Mouse (Mus musculus): ENCODE results near the gene Stambpl1.

Gene Stambpl1

DNA sequence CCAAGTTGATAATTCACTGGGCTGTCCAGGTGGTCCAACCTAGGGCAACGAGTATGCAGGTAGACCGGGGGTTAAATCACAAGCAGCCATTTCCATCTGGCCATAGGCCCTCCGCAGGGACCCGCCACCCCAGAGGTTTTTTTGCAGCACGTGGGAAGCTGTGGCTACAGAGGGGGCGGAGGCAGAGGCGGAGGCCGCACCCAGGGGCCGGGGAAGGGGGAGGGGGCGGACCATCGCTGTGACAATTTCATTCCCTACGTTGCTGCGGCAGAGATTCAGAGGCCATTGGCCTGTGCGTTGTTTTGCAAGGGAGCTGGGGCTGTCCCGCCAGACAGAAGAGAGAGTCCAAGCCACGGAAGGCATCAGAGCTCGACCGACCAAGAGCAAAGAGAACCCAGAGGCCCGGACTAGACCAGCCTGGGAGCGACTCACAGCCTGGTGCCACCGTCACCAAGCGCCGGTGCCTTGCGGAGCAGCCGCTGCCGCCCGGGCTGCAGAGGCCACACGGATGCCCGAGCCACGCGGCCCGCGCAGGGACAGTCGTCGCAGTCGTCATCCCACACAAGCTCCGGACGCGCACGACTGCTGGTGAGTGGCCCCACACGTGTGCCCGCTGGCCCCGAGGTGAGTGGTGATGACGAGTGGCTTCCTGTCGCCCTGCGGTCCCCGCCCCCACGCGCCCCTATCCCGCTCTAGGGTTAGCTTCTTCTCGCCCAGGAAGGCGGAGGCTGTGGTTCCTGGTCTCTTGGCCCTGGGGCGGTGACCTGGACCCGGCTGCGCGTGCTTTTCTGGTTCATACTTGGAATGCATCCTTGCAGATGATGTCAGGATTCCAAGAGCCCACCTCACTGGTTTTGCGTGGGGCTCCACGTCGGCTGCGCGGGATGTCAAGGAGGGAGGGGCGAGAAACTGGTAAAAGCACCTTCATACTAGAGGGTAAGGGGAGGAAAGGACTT lies at the start of gene Stambpl1:
TSS of gene Stambpl1 (plus strand) at position 222 of the 956 bp plus-strand sequence.
- peak; percentile 80 for DNase-seq

DNA sequence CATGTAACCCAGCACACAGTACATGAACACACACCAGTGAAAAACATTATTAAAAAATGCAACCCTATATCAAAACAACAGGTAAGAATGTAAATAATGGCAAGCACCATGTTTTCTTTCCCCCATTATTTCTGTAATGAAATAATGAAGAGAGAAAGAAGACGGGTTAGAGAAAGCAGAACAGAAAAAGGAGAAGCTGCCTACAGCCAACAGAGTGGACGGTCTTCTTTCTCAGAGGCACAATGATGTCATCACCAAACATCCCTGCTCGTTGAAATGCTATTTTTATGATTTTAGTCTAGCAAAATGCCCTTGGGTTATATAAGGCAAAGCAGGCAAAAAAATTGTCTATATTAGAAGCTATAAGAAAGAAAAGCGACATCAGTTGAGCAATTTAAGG lies 43.6 kb upstream of the Stambpl1 start:
- no peak for DNase-seq

DNA sequence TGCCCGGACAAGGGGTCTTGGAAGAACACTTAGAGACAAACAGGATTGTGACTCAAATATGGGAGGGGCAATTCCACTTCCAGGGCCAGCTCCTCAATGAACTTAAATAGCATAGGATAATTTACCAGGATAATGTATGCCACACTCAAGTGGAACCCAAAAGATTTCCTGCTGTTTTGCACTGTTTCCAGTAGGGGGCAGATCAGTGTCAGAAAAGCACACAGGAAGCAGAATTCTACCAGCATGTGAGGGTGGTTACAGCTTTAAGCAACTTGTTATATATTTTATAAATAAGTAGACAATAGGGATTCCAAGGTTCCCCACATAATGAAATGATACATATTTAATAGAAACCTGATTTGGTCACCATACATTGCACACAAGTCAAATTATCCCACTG lies 40.1 kb upstream of the Stambpl1 start:
- DNase-seq = no peak

DNA sequence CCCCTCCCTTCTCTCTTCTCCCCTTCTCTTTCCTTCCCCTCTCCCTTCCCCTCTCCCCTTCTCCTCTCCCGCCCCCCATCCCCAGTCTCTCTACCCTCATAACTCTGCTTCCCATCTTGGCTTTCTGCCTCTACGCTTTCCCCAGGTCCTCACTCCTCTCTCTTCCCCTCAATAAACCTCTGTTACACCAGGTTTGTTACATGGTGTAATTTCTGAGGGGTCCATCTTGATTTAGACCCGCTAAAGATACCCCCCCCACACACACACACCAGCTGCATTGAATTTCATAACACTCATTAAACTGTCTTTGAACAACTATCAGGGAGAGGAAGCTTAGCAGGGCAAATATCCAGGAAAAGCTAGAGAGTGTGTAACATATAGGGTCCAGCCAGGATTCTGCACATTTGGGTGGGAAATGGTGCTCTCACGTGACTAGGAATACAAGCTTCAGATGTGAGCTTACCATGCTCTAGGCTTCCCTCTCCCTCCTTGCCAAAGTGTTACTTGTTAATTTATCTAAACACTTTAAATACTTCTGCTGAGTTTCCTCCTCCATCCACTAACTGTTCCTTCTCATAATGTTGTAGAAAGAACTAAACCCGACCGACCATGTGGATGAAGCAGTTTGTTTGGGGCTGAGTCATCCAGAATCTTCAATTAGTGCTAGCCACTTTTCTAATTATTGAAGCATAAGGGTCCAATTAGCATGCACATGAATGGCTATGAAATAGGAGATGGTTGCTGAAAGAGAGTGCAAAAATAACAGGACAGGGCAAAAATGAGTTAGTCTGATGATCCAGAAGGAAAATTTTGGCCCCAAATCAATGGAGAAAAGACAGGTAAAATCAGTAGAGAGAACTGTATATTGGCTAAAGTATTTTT lies 38.5 kb upstream of the Stambpl1 start:
- DNase-seq = no peak

GRCm38 (mm10) chr19:34162693-34163092 lies 29.3 kb upstream of the Stambpl1 start:
- no peak for DNase-seq

DNA sequence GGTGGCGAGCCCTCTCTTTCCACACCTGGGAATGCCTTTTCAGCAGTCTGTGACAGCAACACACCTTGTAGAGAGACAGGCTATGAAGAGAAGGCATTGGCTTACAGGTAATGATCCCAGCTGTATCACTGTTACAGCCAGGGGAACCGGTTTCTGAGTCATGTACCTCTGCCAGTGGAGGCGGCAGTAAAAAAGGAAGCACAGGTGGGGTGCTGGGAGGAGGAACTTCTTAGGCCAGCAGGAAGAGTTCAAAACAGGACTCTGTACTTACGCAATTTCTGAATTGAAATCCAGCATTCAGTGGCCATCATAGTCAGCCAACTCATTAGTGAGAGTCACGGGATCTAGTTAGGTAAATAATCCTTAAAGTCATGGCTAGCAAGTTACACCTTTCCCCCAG lies 26.1 kb upstream of the Stambpl1 start, which contains the start of gene Ankrd22:
TSS of gene Ankrd22 (minus strand) at position 163 of the 400 bp plus-strand sequence.
- DNase-seq = no peak

DNA sequence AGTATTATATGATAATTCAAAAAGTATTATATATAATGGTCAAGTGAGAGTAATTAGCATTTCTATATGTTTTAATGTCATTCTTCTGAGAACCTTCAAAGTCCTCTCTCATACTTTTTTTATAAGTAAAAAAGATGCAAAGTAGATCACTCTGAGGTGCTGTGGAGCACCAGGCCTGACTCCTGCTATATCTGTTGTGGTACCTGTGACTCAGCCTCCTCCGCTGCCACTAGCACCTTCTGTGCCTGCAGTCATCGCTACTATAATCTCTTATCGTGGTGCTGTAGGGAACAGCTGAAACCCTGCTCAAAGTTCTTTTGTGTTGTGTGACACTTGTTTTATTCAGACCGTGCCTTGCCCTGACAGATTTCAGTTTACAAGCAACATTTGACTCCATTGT lies 25.6 kb upstream of the Stambpl1 start:
- no peak for DNase-seq

- no peak for DNase-seq
Measured at GRCm38 (mm10) chr19:34167896-34168661, 23.9 kb upstream of the Stambpl1 start.

GRCm38 (mm10) chr19:34169121-34169520 lies 22.9 kb upstream of the Stambpl1 start:
- no peak for DNase-seq

DNA sequence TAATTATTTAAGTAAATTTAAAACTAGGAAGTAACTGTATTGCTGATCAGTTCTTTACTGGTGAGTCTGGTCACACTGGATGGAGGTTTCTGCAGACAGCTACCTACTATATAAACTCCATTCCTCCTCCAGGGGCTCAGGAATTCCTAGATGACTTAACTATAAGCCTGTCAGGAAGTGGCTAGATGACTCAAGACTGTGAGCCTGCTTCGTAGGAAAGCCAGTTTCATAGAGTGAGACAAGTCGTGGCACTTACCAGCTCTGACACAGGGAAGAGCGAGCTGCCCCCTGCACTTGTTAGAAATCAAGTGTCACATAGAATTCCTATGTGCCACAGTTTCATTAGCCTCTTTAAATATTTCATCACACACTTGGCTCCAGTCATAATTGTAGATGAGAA lies 20.9 kb upstream of the Stambpl1 start:
- DNase-seq = no peak

GRCm38 (mm10) chr19:34174004-34174403 lies 18.0 kb upstream of the Stambpl1 start:
- DNase-seq = no peak

GRCm38 (mm10) chr19:34179136-34179535 lies 12.9 kb upstream of the Stambpl1 start:
- DNase-seq = no peak

GRCm38 (mm10) chr19:34180316-34180715 lies 11.7 kb upstream of the Stambpl1 start:
- DNase-seq = no peak

DNA sequence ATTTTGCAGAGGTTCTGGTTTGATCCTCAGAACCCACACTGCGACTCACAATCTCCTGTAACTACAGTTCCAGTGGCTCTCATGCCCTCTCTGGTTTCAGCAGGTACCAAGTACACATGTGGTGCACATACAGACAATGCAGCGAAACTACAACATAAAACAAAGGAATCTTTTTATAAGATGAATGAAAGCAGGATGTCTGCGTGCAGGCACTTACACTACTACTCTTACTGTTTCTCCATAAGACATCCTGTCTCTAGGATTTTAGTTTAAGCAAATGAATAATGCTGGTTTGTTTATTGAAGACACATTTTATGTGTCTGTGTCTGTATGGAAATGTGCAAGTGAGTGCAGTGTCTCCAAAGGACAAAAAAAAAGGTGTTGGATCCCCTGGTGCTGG lies 10.8 kb upstream of the Stambpl1 start:
- DNase-seq = no peak

GRCm38 (mm10) chr19:34182490-34182889 lies 9.5 kb upstream of the Stambpl1 start:
- no peak for DNase-seq

GRCm38 (mm10) chr19:34186845-34187244 lies 5.2 kb upstream of the Stambpl1 start:
- DNase-seq = no peak

GRCm38 (mm10) chr19:34191645-34192007 lies 403 bp upstream of the Stambpl1 start:
- DNase-seq = no peak

DNA sequence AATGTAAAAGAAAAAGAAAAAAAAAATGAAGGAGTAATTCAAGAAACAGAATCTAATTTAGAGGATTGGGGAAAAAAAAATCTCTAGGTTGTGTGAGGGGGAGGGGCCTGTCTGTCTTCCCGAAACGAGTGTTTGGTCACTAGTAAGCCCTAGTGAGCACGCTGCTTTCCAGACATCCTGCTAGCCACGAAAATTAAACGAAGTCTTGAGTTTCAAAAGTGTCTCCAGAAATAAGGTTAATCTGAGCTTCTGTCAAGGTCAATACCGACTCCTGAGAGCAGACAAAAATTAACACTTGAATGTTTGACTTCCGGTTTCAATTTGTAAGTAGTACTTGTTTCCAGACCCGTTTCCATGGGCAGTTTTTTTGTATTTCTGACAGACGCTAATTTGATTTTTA lies 1.1 kb downstream of the Stambpl1 start:
- peak; percentile 24 for DNase-seq

DNA sequence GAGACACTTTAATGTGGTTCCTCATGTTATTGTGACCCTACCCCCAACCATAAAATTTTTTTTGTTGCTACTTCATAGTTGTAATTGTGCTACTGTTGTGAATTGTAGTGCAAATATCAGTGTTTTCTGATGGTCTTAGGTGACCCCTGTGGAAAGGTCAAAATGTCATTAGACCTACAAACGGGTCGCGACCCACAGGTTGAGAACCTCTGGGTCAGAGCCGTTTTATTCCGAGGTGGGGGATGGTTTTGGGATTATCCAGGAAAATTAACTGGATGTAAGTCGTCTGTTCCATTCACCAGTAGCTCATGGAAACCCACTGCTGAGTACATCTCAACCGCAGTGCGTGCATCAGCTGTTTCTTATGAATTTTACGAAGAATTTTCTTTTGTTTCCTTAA lies 1.7 kb downstream of the Stambpl1 start:
- no peak for DNase-seq

DNA sequence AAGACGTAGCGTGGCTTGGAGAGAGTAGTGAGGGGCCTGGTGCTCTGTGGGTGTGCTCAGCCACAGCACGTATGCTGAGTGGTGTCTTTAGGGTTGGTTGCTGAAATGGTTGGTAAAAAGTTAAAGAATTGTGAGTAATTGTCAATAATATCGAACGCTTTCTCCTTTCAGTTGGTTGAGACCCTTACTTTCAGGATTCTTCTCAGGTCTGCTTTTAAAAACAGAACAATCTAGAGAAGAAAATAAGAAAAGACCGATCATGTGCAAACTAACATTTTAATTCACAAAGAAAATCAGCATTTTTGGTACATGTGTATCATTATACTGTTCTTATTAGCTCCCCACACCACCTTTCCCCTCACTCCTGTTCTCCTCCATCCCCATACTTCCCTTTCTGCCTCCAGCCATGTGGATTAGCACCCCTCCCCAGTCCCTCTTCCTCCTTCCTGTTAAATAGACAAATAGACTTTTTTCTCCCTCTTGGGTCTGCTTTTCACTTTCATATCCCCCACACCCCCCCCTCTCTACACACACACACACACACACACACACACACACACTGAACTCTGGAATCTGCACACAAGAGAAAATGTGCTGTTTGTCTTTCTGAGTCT lies 2.2 kb downstream of the Stambpl1 start:
- no peak for DNase-seq

GRCm38 (mm10) chr19:34195031-34195430 lies 3.0 kb downstream of the Stambpl1 start:
- DNase-seq = no peak

DNA sequence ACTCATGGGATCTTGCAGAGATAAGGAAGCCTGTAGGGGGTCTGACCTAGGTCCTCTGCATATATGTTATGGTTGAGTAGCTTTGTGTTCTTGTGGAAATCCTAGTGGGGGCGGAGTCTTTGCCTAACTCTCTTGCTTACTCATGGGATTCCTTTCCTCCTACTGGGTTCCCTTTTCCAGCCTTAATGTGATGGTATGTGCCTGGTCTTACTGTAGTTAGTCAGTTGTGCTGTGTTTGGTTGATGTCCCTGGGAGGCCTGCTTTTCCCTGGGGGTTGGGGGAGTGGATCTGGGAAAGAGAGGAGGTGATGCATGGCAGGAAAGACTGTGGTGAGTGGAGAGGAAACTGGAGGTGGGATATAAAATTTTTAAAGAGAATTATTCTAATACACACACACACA lies 6.0 kb downstream of the Stambpl1 start:
- no peak for DNase-seq

All from right cerebral cortex, postnatal 25 days (tissue).